Mouse (Mus musculus): ENCODE results near the gene Mob3b.

DNA sequence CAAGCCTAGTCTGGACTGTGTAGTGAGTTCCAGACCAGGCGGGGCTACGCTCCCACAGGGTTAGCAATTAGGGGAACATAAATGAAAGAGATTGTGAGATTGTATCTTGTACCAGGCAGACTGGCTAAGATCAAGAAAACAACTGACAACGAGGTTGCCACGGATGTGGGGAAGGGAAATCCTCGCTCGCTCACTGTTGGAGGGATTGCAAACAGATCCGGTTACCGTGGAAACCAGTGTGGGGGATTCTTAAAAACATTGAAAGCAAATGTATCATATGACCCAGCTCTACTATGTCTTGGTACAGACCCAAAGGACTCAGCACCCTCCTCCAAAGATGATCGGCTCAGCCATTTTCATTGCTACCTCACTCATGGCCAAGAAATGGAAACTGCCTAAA lies 257.1 kb downstream of the Mob3b start:
- TF ChIP-seq CTCF (IDR thresholded peaks at IDR 0.05; ENCODE audit: low read depth) (no peak), EP300 (IDR thresholded peaks at IDR 0.05; ENCODE audit: low read depth) (no peak)
